Mouse (Mus musculus) liver, postnatal 0 days (tissue): ENCODE measurements around the gene Rps27l.

Experiments used
- CTCF ChIP-seq: sonication (generic); IDR thresholded peaks from 2 replicates; pipeline ENCODE4 v1.5.1; 2016; ENCODE audit warnings: antibody characterized with exemption, low read depth
- EP300 ChIP-seq: IDR thresholded peaks from 2 replicates; pipeline ENCODE4 v1.6.1; 2016; ENCODE audit warnings: antibody characterized with exemption, low read depth, mild to moderate bottlenecking

DNA sequence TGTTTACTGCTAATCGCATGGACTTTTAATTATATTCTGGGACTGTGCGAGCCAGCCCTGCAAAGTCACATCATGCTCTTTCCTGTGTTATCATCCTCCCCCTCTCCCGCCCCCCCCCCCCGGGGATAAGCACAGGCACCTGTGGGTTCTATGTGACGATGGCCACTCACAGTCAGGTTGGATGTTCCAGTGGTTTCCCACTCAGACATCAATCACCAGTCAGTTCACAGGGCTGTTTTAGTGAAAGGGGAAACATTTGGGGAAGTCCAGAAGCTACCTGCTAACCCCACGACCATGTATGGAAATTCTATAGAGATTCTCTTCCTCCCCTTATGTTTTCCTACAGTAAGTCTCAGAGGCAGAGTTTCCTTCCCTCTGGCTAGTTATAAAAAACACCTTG lies 48.0 kb upstream of the Rps27l start:
- TF ChIP-seq CTCF: no peak
- TF ChIP-seq EP300: no peak
